Comparison of ENCODE assay signal across 16 mouse cellular contexts in the genomic region with DNA sequence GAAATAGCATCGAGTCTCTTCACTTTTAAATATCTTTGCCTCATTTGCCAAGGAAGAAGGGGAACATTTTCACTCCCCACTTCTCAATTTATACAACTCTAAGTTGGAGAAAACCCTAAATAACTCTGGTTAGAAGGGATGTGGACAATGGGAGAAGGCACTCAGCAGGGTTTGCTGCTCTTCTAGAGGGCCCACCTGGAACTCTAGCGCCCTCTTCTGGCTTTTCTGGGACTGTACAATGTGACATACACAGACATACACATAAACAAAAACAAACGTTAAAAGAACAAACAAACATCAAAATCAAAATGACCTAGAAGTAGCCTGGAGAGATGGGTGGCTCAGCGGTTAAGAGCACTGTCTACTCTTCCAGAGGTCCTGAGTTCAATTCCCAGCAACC.
A peak's percentile ranks its signal among the peaks of the same experiment; 100 is the strongest.
DNase-seq lines count a peak whose midpoint lies in the region; ATAC-seq and TF ChIP-seq lines count a peak whose summit lies in the region.
"Had no signal": no experiment of that assay in that cellular context is flagged by ENCODE, and none has a peak within 500 bp of the region (broad histone marks: within the 10 kb centered on the region; RNA-seq: fewer than 3 reads in every experiment).

No protein-coding gene starts in this region.

- H3K4me1 ChIP-seq in intestine, postnatal 0 days (replicated peaks; ENCODE audit: control insufficient read depth, insufficient read depth, low read length) = no peaks in the 10 kb centered on the region
- H3K4me1 ChIP-seq in intestine, embryonic 15.5 days (replicated peaks) = peaks cover 20% of the 10 kb centered on the region
- H3K4me1 ChIP-seq in midbrain, postnatal 0 days (ENCODE audit: insufficient read depth, low read length) = peaks cover 13% of the 10 kb centered on the region; the same call in 1 of the 2 replicates
- peaks cover 39% of the 10 kb centered on the region for H3K4me1 ChIP-seq in midbrain, embryonic 14.5 days (ENCODE audit: control insufficient read depth, insufficient read depth, low read length)
- no peaks in the 10 kb centered on the region for H3K4me1 ChIP-seq in ES-Bruce4 (ENCODE audit: control insufficient read depth, insufficient read depth, low read length)

- no peak overlapping the region for H3K27ac ChIP-seq in intestine, postnatal 0 days (ENCODE audit: low read depth, low read length)
- no peak overlapping the region for H3K27ac ChIP-seq in intestine, embryonic 15.5 days
- H3K27ac ChIP-seq in midbrain, postnatal 0 days (ENCODE audit: low read depth, low read length) = no peak overlapping the region
- H3K27ac ChIP-seq in midbrain, embryonic 14.5 days (replicated peaks; ENCODE audit: low read depth, low read length) = no peak overlapping the region
- H3K27ac ChIP-seq in ES-Bruce4 (ENCODE audit: insufficient read depth, low read length) = no peak overlapping the region
- H3K27ac ChIP-seq: embryonic facial prominence, embryonic 10.5 days; limb, embryonic 10.5 days had no signal

- no peak overlapping the region for H3K4me3 ChIP-seq in intestine, postnatal 0 days (ENCODE audit: low read depth, low read length)
- H3K4me3 ChIP-seq in intestine, embryonic 15.5 days (replicated peaks) = no peak overlapping the region
- no peak overlapping the region for H3K4me3 ChIP-seq in midbrain, postnatal 0 days (ENCODE audit: low read depth, low read length)
- no peak overlapping the region for H3K4me3 ChIP-seq in midbrain, embryonic 14.5 days (replicated peaks; ENCODE audit: low read depth, low read length)
- no peak overlapping the region for H3K4me3 ChIP-seq in ES-Bruce4 (ENCODE audit: low read depth, low read length)
- H3K4me3 ChIP-seq: embryonic facial prominence, embryonic 10.5 days; limb, embryonic 10.5 days; megakaryocyte, embryonic 14.5 days had no signal

- TF ChIP-seq POLR2A in ES-Bruce4 (IDR thresholded peaks at IDR 0.05; ENCODE audit: insufficient read depth, low read length) = no peak
- TF ChIP-seq POLR2A in brain, embryonic 14.5 days (IDR thresholded peaks at IDR 0.05; ENCODE audit: borderline replicate concordance, extremely low read depth, insufficient read depth, insufficient read length, poor library complexity, severe bottlenecking) = no peak

- no peaks in the 10 kb centered on the region for H3K36me3 ChIP-seq in intestine, postnatal 0 days (ENCODE audit: control insufficient read depth, insufficient read depth)
- no peaks in the 10 kb centered on the region for H3K36me3 ChIP-seq in intestine, embryonic 15.5 days
- H3K36me3 ChIP-seq in midbrain, postnatal 0 days (ENCODE audit: insufficient read depth, low read length) = no peaks in the 10 kb centered on the region
- H3K36me3 ChIP-seq in midbrain, embryonic 14.5 days (ENCODE audit: control insufficient read depth, insufficient read depth, low read length) = no peaks in the 10 kb centered on the region
- no peaks in the 10 kb centered on the region for H3K36me3 ChIP-seq in ES-Bruce4 (ENCODE audit: control insufficient read depth, insufficient read depth, low read length, poor library complexity, severe bottlenecking)
- H3K36me3 ChIP-seq: embryonic facial prominence, embryonic 10.5 days; limb, embryonic 10.5 days had no signal

- no peak for ATAC-seq in intestine, postnatal 0 days
- no peak for ATAC-seq in intestine, embryonic 15.5 days
- ATAC-seq in midbrain, postnatal 0 days (ENCODE audit: low FRiP score) = no peak
- no peak for ATAC-seq in midbrain, embryonic 14.5 days (ENCODE audit: low FRiP score, low TSS enrichment)
- ATAC-seq in granulocyte monocyte progenitor cell, adult 5-6 weeks (replicated peaks; ENCODE audit: poor library complexity, severe bottlenecking) = no peak

- WGBS in intestine, postnatal 0 days = 47% methylated on average over 4 of the region's 4 CpGs
- WGBS in intestine, embryonic 15.5 days = 47% methylated on average over 4 of the region's 4 CpGs
- 42% methylated on average over 4 of the region's 4 CpGs for WGBS in midbrain, postnatal 0 days
- 51% methylated on average over 4 of the region's 4 CpGs for WGBS in midbrain, embryonic 14.5 days

- no peaks in the 10 kb centered on the region for H3K9me3 ChIP-seq in intestine, postnatal 0 days (ENCODE audit: control insufficient read depth)
- H3K9me3 ChIP-seq in intestine, embryonic 15.5 days = no peaks in the 10 kb centered on the region
- no peaks in the 10 kb centered on the region for H3K9me3 ChIP-seq in midbrain, postnatal 0 days (ENCODE audit: low read length)
- peaks cover 5% of the 10 kb centered on the region for H3K9me3 ChIP-seq in midbrain, embryonic 14.5 days (ENCODE audit: control insufficient read depth, low read length)
- H3K9me3 ChIP-seq in ES-Bruce4 (replicated peaks; ENCODE audit: control insufficient read depth, insufficient read depth, low read length, poor library complexity, severe bottlenecking) = no peaks in the 10 kb centered on the region
- H3K9me3 ChIP-seq: embryonic facial prominence, embryonic 10.5 days; limb, embryonic 10.5 days had no signal

- TF ChIP-seq CTCF in intestine, postnatal 0 days (IDR thresholded peaks at IDR 0.05; ENCODE audit: low read depth) = peak; percentile 47
- peak; percentile 57 for TF ChIP-seq CTCF in midbrain, postnatal 0 days (IDR thresholded peaks at IDR 0.05)
- TF ChIP-seq CTCF in ES-Bruce4 (IDR thresholded peaks at IDR 0.05; ENCODE audit: low read depth, low read length) = peak; percentile 54
- 0 out of 2 replicates have a peak, but pooled peaks have one; percentile 21 for TF ChIP-seq CTCF in brain, embryonic 14.5 days (IDR thresholded peaks at IDR 0.05; ENCODE audit: borderline replicate concordance, extremely low read depth, insufficient read depth, insufficient read length)

- H3K27me3 ChIP-seq in intestine, postnatal 0 days (replicated peaks; ENCODE audit: control insufficient read depth, insufficient read depth, low read length) = no peaks in the 10 kb centered on the region
- no peaks in the 10 kb centered on the region for H3K27me3 ChIP-seq in intestine, embryonic 15.5 days (replicated peaks)
- no peaks in the 10 kb centered on the region for H3K27me3 ChIP-seq in midbrain, postnatal 0 days (ENCODE audit: insufficient read depth, low read length)
- H3K27me3 ChIP-seq in midbrain, embryonic 14.5 days (ENCODE audit: control insufficient read depth, insufficient read depth, low read length) = no peaks in the 10 kb centered on the region
- H3K27me3 ChIP-seq in ES-Bruce4 (ENCODE audit: control insufficient read depth, insufficient read depth, low read length, poor library complexity, severe bottlenecking) = no peaks in the 10 kb centered on the region

- DNase-seq in midbrain, postnatal 0 days (ENCODE audit: low spot score) = no peak
- no peak for DNase-seq in midbrain, embryonic 14.5 days
- no peak for DNase-seq in brain, embryonic 14.5 days (ENCODE audit: low read depth)
- DNase-seq in cerebellum, adult 9-11 months = no peak
- DNase-seq: cerebellum, adult 2 months; heart, adult 11 months; heart, postnatal 10 days; kidney, postnatal 10 days; lung, embryonic 14.5 days had no signal

- H3K9ac ChIP-seq in intestine, postnatal 0 days (ENCODE audit: low read depth, low read length) = no peak overlapping the region
- no peak overlapping the region for H3K9ac ChIP-seq in intestine, embryonic 15.5 days
- no peak overlapping the region for H3K9ac ChIP-seq in midbrain, postnatal 0 days (replicated peaks; ENCODE audit: low read length, poor library complexity, severe bottlenecking)
- no peak overlapping the region for H3K9ac ChIP-seq in midbrain, embryonic 14.5 days (replicated peaks; ENCODE audit: low read length)
- no peak overlapping the region for H3K9ac ChIP-seq in ES-Bruce4 (ENCODE audit: low read depth, poor library complexity, severe bottlenecking)
- H3K9ac ChIP-seq: lung, embryonic 14.5 days had no signal

- no peak overlapping the region for H3K4me2 ChIP-seq in intestine, postnatal 0 days (replicated peaks; ENCODE audit: low read depth)
- no peak overlapping the region for H3K4me2 ChIP-seq in intestine, embryonic 15.5 days (replicated peaks)
- H3K4me2 ChIP-seq in midbrain, postnatal 0 days (ENCODE audit: low read depth, low read length, poor library complexity, severe bottlenecking) = no peak overlapping the region
- H3K4me2 ChIP-seq in midbrain, embryonic 14.5 days (ENCODE audit: low read length) = no peak overlapping the region
- H3K4me2 ChIP-seq: lung, embryonic 14.5 days had no signal

- TF ChIP-seq EP300 in ES-Bruce4 (IDR thresholded peaks at IDR 0.05; ENCODE audit: insufficient read depth, low read depth, low read length) = no peak
